Mouse (Mus musculus): ENCODE data around the gene Ldah. TPM values are rescaled to one million over a fixed set of nuclear protein-coding genes. Genes with fewer than 3 reads are reported as not detected.

Ldah gene
- polyA plus RNA-seq, 1 experiment: not detected

GRCm38 (mm10) chr12:8331489-8332173 is 123.7 kb downstream of the Ldah start:
- 70% methylated on average over 14 of the region's 14 CpGs for WGBS
- Histone ChIP-seq H3K4me3 (ENCODE audit: insufficient read depth, low read depth, low read length) (no peak overlapping the region), H3K27ac (ENCODE audit: insufficient read depth, low read depth, low read length) (no peak overlapping the region), H3K4me1 (ENCODE audit: control insufficient read depth, insufficient read depth, low read length) (peaks cover 30% of the 10 kb centered on the region)
- no peak for TF ChIP-seq CTCF (IDR thresholded peaks at IDR 0.05; ENCODE audit: insufficient read depth, low read depth, low read length)
- no peak for TF ChIP-seq POLR2A (IDR thresholded peaks at IDR 0.05; ENCODE audit: insufficient read depth, low read depth, low read length)

GRCm38 (mm10) chr12:8332174-8332542 is 124.3 kb downstream of the Ldah start:
- H3K4me3 ChIP-seq (ENCODE audit: insufficient read depth, low read depth, low read length): no peak overlapping the region
- 68% methylated on average over 5 of the region's 5 CpGs for WGBS
- H3K4me1 ChIP-seq (ENCODE audit: control insufficient read depth, insufficient read depth, low read length): peaks cover 33% of the 10 kb centered on the region
- H3K27ac ChIP-seq (ENCODE audit: insufficient read depth, low read depth, low read length): no peak overlapping the region
- no peak for TF ChIP-seq CTCF (IDR thresholded peaks at IDR 0.05; ENCODE audit: insufficient read depth, low read depth, low read length)
- TF ChIP-seq POLR2A (IDR thresholded peaks at IDR 0.05; ENCODE audit: insufficient read depth, low read depth, low read length): no peak

- 81% methylated on average over 8 of the region's 8 CpGs for WGBS
- H3K27ac ChIP-seq (ENCODE audit: insufficient read depth, low read depth, low read length): no peak overlapping the region
Measured at GRCm38 (mm10) chr12:8333617-8334016, 125.7 kb downstream of the Ldah start.

GRCm38 (mm10) chr12:8334261-8334660 is 126.4 kb downstream of the Ldah start:
- 58% methylated on average over 4 of the region's 4 CpGs for WGBS
- Histone ChIP-seq H3K4me3 (ENCODE audit: insufficient read depth, low read depth, low read length) (no peak overlapping the region), H3K4me1 (ENCODE audit: control insufficient read depth, insufficient read depth, low read length) (peaks cover 43% of the 10 kb centered on the region), H3K27ac (ENCODE audit: insufficient read depth, low read depth, low read length) (no peak overlapping the region)
- TF ChIP-seq CTCF (IDR thresholded peaks at IDR 0.05; ENCODE audit: insufficient read depth, low read depth, low read length) (no peak), POLR2A (IDR thresholded peaks at IDR 0.05; ENCODE audit: insufficient read depth, low read depth, low read length) (no peak)

More at GRCm38 (mm10) chr12:8333617-8334016, 125.7 kb downstream of the Ldah start:
- H3K4me1 ChIP-seq (ENCODE audit: control insufficient read depth, insufficient read depth, low read length): peaks cover 38% of the 10 kb centered on the region
- TF ChIP-seq POLR2A (IDR thresholded peaks at IDR 0.05; ENCODE audit: insufficient read depth, low read depth, low read length) (no peak), CTCF (IDR thresholded peaks at IDR 0.05; ENCODE audit: insufficient read depth, low read depth, low read length) (no peak)
- no peak overlapping the region for H3K4me3 ChIP-seq (ENCODE audit: insufficient read depth, low read depth, low read length)

Other genes with a start within 250 kb of the Ldah start
- not detected in 2 replicates for gene Apob, start 230.5 kb upstream of the Ldah start, polyA plus RNA-seq (2012; ENCODE audit: insufficient read depth, insufficient read length, low replicate concordance, missing spikeins)
- not detected in 2 replicates for gene Gdf7, start 93.8 kb downstream of the Ldah start, polyA plus RNA-seq (2012; ENCODE audit: insufficient read depth, insufficient read length, low replicate concordance, missing spikeins)
- gene Hs1bp3, start 105.3 kb downstream of the Ldah start, polyA plus RNA-seq (2012; ENCODE audit: insufficient read depth, insufficient read length, low replicate concordance, missing spikeins): not detected in 2 replicates

All from olfactory bulb, adult 2 months (tissue).